Mouse (Mus musculus): ENCODE results near the gene Gbp2. TPM values are rescaled to one million over a fixed set of nuclear protein-coding genes. Genes with fewer than 3 reads are reported as not detected.
"Not testable (repeated sequence)": the region's sequence is repeated elsewhere in the genome, so short reads cannot be mapped to it uniquely, and the experiment has no call there.

Gbp2 gene
- polyA plus RNA-seq, 1 experiment from 2014 or later = 54.9 TPM

GRCm38 (mm10) chr3:142630385-142630784 lies 10.0 kb downstream of the Gbp2 start:
- peaks cover 84% of the 10 kb centered on the region for H3K36me3 ChIP-seq (ENCODE audit: inconsistent target)
- H3K4me3 ChIP-seq (ENCODE audit: inconsistent target) = no peak overlapping the region
- WGBS (ENCODE audit: missing documents) = 21% methylated on average over 6 of the region's 8 CpGs
- no peaks in the 10 kb centered on the region for H3K79me2 ChIP-seq (ENCODE audit: inconsistent target)
- no peak overlapping the region for H3K27ac ChIP-seq

- 4% methylated on average over 9 of the region's 9 CpGs for WGBS (ENCODE audit: missing documents)
- H3K4me3 ChIP-seq (ENCODE audit: inconsistent target) = no peak overlapping the region
- H3K36me3 ChIP-seq (ENCODE audit: inconsistent target) = peaks cover 23% of the 10 kb centered on the region; the same call in 1 of the 2 replicates
- no peak overlapping the region for H3K27ac ChIP-seq
- H3K79me2 ChIP-seq (ENCODE audit: inconsistent target) = no peaks in the 10 kb centered on the region
These were observed 19.8 kb downstream of the Gbp2 start for GRCm38 (mm10) chr3:142640201-142640600.

GRCm38 (mm10) chr3:142645949-142646348 lies 25.5 kb downstream of the Gbp2 start:
- H3K36me3 ChIP-seq (ENCODE audit: inconsistent target); H3K79me2 ChIP-seq (ENCODE audit: inconsistent target); H3K4me3 ChIP-seq (ENCODE audit: inconsistent target); H3K27ac ChIP-seq: not testable (repeated sequence)
- WGBS (ENCODE audit: missing documents) = 0% methylated on average over 1 of the region's 2 CpGs

- not testable (repeated sequence) for H3K79me2 ChIP-seq (ENCODE audit: inconsistent target); H3K4me3 ChIP-seq (ENCODE audit: inconsistent target); H3K36me3 ChIP-seq (ENCODE audit: inconsistent target); H3K27ac ChIP-seq
- WGBS (ENCODE audit: missing documents) = 68% methylated on average over 7 of the region's 7 CpGs
These were observed 27.4 kb downstream of the Gbp2 start for GRCm38 (mm10) chr3:142647836-142648235.

DNA sequence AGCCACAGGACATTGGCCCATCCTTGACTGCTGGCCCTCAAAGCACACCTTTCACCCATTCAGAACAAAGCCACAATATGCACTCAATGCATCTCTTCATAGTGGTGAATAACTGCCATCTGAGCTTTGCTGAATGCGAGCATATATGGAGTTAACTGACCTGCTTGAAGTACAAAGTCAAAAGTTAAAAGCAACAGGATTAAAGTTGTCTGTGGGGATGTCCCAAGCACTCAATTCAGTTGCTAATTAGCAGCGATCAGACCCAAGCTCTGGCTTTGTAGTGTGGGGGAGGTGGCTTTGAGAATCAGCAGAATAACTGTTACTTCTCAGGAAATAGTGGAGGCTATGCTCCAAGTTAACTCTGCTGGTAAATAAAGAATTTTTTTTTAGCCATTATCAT lies 29.8 kb downstream of the Gbp2 start:
- Histone ChIP-seq H3K36me3 (ENCODE audit: inconsistent target) (no peaks in the 10 kb centered on the region), H3K4me3 (ENCODE audit: inconsistent target) (no peak overlapping the region), H3K27ac (no peak overlapping the region), H3K79me2 (ENCODE audit: inconsistent target) (no peaks in the 10 kb centered on the region)
- 87% methylated on average over 2 of the region's 2 CpGs for WGBS (ENCODE audit: missing documents)

DNA sequence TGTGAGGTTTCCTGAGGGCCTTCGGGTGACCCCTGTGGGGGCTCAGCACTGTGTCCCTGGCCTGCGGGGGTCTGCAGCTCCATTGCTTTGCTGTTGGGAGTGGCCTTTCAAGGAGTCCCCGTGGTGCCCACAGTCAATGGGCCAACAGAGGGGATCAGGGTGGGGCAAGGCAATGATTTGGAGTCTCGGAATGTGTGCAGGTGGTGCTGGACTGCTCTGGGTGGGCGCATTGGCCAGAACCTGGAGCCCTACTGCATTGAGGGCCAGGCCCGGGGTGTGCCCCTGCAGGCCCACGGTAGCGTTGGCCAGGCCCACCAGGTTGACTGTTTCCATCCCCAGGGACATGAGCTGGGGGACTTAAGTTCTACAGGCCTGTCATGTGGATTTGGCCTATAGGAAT lies 44.3 kb downstream of the Gbp2 start:
- H3K4me3 ChIP-seq (ENCODE audit: inconsistent target) = no peak overlapping the region
- 98% methylated on average over 8 of the region's 8 CpGs for WGBS (ENCODE audit: missing documents)
- H3K79me2 ChIP-seq (ENCODE audit: inconsistent target) = no peaks in the 10 kb centered on the region
- no peaks in the 10 kb centered on the region for H3K36me3 ChIP-seq (ENCODE audit: inconsistent target)
- no peak overlapping the region for H3K27ac ChIP-seq

GRCm38 (mm10) chr3:142674607-142675006 lies 54.2 kb downstream of the Gbp2 start:
- no peaks in the 10 kb centered on the region for H3K36me3 ChIP-seq (ENCODE audit: inconsistent target)
- no peaks in the 10 kb centered on the region for H3K79me2 ChIP-seq (ENCODE audit: inconsistent target)
- no peak overlapping the region for H3K4me3 ChIP-seq (ENCODE audit: inconsistent target)
- WGBS (ENCODE audit: missing documents) = 100% methylated on average over 1 of the region's 1 CpGs
- H3K27ac ChIP-seq = no peak overlapping the region

Other genes with a start within 250 kb of the Gbp2 start
- gene Pdlim5, start 224.9 kb upstream of the Gbp2 start, polyA plus RNA-seq (2018) = 24.0 to 43.7 TPM (median 39.2 TPM) in 3 replicates
- gene Gbp5, start 126.6 kb upstream of the Gbp2 start, polyA plus RNA-seq (2018) = 6.2 to 68.6 TPM (median 14.6 TPM) in 3 replicates
- 9.7 to 74.3 TPM (median 22.4 TPM) in 3 replicates for gene Gbp7, start 90.3 kb upstream of the Gbp2 start, polyA plus RNA-seq (2018)
- 11.0 to 108 TPM (median 33.4 TPM) in 3 replicates for gene Gbp3, start 60.6 kb upstream of the Gbp2 start, polyA plus RNA-seq (2018)
- 0.32 to 0.66 TPM in 2 of 3 replicates, not detected in the other for gene Gbp2b, start 25.8 kb upstream of the Gbp2 start, polyA plus RNA-seq (2018)
- gene Kyat3, start 80.4 kb downstream of the Gbp2 start, polyA plus RNA-seq (2018) = 2.1 to 2.7 TPM (median 2.7 TPM) in 3 replicates
- gene Gtf2b, start 144.4 kb downstream of the Gbp2 start, polyA plus RNA-seq (2018) = 50.6 to 61.4 TPM (median 51.3 TPM) in 3 replicates